Mouse (Mus musculus) stomach, postnatal 0 days (tissue): ENCODE results near the gene Ccdc102a.

Source experiments
- CTCF ChIP-seq: IDR thresholded peaks from 2 replicates; pipeline ENCODE4 v1.5.1; 2016; ENCODE audit warnings: antibody characterized with exemption, low read depth, mild to moderate bottlenecking, moderate library complexity
- EP300 ChIP-seq: optimal IDR thresholded peaks from 2 replicates; pipeline ENCODE3; 2016; ENCODE audit warnings: antibody characterized with exemption

DNA sequence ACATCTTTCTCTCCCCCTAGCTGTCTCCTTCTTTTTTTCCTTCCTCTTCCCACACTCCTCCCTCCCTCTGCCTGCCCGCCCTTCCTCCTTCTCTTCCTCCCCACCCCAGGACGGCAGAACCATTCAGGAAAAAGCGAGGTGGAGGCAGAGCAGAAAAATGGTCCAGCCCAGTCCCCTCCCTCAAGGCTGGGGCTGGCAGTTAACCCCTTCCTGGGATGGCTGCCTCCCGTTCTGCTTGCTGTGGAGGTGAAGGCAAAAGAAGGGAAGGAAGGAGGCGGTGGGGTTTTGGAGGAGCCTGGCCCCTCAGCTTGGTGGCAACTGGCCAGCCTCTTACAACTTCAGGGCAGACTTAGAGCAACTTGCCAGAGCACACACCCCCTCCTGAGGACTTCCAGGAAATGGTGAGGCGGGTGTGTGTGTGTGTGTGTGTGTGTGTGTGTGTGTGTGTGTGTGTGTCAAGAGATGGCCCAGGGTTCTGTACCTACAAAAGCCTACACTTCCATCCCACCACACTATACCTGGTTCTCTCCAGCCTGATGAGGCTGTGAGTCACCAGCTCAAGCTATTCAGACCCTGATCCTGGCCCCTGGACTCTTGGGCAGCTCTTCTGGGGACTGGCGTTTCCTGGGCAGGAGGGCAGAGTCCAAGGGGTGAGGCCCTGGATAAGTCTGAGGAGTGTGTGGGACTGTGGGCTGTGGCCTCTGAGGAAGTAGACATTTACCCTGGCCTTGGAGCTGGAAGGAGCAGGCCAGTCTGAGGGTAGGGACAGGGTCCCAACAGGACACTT is 46.6 kb downstream of the Ccdc102a start:
- TF ChIP-seq CTCF: no peak; the same call in 1 of the 2 replicates
- no peak for TF ChIP-seq EP300
